Mouse (Mus musculus) liver, embryonic 16.5 days (tissue): Measurements from ENCODE around the gene Cyp1b1. TPM values are rescaled to one million over a fixed set of nuclear protein-coding genes. Genes with fewer than 3 reads are reported as not detected.

Source experiments
- ATAC-seq: fragments of 200-750 bp; cut with Nextera tagmentation; 2 replicates; pipeline ENCODE4 v1.8.0; 2017; ENCODE audit warnings: low read depth, mild to moderate bottlenecking, moderate number of reproducible peaks, moderate library complexity
- H3K27ac ChIP-seq: fragments of 300-500 bp; sonication (generic); 2 replicates; pipeline ENCODE4 v1.5.1; 2014; ENCODE audit warnings: mild to moderate bottlenecking, low read length
- H3K27me3 ChIP-seq: fragments of 300-500 bp; sonication (generic); 2 replicates; pipeline ENCODE4 v1.6.1; 2014; ENCODE audit warnings: low read depth, low read length, mixed read lengths; ENCODE audit not compliant: control insufficient read depth, insufficient read depth
- H3K36me3 ChIP-seq: fragments of 300-500 bp; sonication (generic); 2 replicates; pipeline ENCODE4 v1.6.1; 2014; ENCODE audit warnings: mild to moderate bottlenecking; ENCODE audit not compliant: control insufficient read depth, insufficient read depth
- H3K4me1 ChIP-seq: fragments of 300-500 bp; sonication (generic); 2 replicates; pipeline ENCODE4 v1.6.1; 2014; ENCODE audit warnings: low read depth, low read length, mixed read lengths; ENCODE audit not compliant: control insufficient read depth
- H3K4me2 ChIP-seq: fragments of 300-500 bp; sonication (generic); 2 replicates; pipeline ENCODE4 v1.6.1; 2014; ENCODE audit warnings: low read depth, low read length, mixed read lengths
- H3K4me3 ChIP-seq: fragments of 300-500 bp; sonication (generic); 2 replicates; pipeline ENCODE4 v1.5.1; 2014; ENCODE audit warnings: low read depth, mild to moderate bottlenecking, low read length
- H3K9ac ChIP-seq: fragments of 300-500 bp; sonication (generic); 2 replicates; pipeline ENCODE4 v1.6.1; 2014; ENCODE audit warnings: low read depth, low read length
- H3K9me3 ChIP-seq: fragments of 300-500 bp; sonication (generic); replicated peaks from 2 replicates; pipeline ENCODE4 v1.6.1; 2016; ENCODE audit warnings: low read length; ENCODE audit not compliant: control insufficient read depth
- whole genome bisulfite sequencing: fragments of 180-500 bp; shearing (Covaris S2); extraction: QIAGEN DNeasy Blood & Tissue Kit; methylation state at CpG from one replicate; pipeline ENCODE4 v1.1.7; 2014; ENCODE audit not compliant: insufficient replicate concordance; 5-methylcytosine and 5-hydroxymethylcytosine counted together
- polyA plus RNA-seq: library from polyadenylated mRNA; unstranded; fragments of >200 nt; fragmentation: Nextera tagmentation; extraction: Ambion mirVana; gene quantifications from 2 replicates; pipeline ENCODE4 v1.2.1, GENCODE M21; 2015

Gene Cyp1b1
- 0.16 and 0.22 TPM in 2 replicates for polyA plus RNA-seq

- WGBS: 2% methylated on average over 31 of the region's 31 CpGs
- no peak within 1 kb of the TSS for H3K9ac ChIP-seq
- H3K27ac ChIP-seq: no peak within 1 kb of the TSS
- peaks cover 62% of the 10 kb centered on the region for H3K27me3 ChIP-seq
- no peaks in the 10 kb centered on the region for H3K9me3 ChIP-seq
- H3K36me3 ChIP-seq: no peaks in the 10 kb centered on the region
- H3K4me3 ChIP-seq: peak within 1 kb of the TSS; percentile 39
- no peak for ATAC-seq
- peak within 1 kb of the TSS; percentile 61 for H3K4me2 ChIP-seq
- H3K4me1 ChIP-seq: no peaks in the 10 kb centered on the region; the same call in 1 of the 2 replicates
These were observed at the start of gene Cyp1b1 for GRCm38 (mm10) chr17:79714931-79715637. Cyp1b1 (minus strand) TSS chr17:79715061.

DNA sequence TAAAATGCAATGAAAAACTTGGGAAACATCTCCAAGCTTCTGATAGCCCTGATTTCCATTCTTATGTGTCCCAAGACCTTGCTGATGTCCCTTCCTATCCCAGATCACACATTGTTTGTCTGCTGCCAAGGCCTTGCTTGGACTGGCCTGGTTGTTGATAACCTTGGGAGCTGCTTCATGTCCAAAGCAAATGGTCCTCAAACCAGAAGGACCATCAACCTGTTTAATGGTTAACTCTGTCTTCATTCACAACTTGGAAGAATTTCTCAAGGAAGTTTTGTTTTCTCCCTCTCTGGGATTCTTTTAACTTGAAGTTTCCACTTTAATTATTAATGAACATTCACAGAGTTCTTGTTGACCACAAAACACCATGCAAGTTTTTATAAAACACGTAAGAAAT is 47.0 kb upstream of the Cyp1b1 start:
- H3K4me2 ChIP-seq: no peak overlapping the region
- no peaks in the 10 kb centered on the region for H3K36me3 ChIP-seq
- no peak for ATAC-seq
- no peak overlapping the region for H3K27ac ChIP-seq
- H3K27me3 ChIP-seq: no peaks in the 10 kb centered on the region
- no peaks in the 10 kb centered on the region for H3K4me1 ChIP-seq
- no peaks in the 10 kb centered on the region for H3K9me3 ChIP-seq
- H3K9ac ChIP-seq: no peak overlapping the region
- H3K4me3 ChIP-seq: no peak overlapping the region
- WGBS: 45% methylated on average over 1 of the region's 1 CpGs

DNA sequence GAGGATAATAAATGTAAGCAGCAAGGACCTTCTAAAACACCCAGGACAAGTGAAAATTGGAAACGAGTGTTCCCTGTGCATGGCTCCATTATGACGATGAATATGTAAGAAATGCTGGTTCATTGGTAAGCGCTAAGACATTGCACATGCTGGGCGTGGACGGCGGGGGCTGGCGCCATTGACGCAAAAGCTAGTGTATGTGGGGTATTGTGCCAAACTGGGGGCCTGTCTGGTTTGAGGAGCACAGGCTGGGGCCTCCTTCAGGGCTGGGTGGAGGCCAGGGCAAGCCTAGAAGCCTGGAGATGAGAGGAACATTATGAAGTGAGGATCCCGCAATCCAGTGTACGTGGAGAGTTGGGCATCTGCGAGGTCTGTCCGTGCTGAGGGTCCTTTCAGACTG is 39.0 kb upstream of the Cyp1b1 start:
- no peak overlapping the region for H3K4me3 ChIP-seq
- no peaks in the 10 kb centered on the region for H3K27me3 ChIP-seq
- H3K27ac ChIP-seq: no peak overlapping the region
- no peaks in the 10 kb centered on the region for H3K36me3 ChIP-seq
- no peaks in the 10 kb centered on the region for H3K4me1 ChIP-seq
- H3K4me2 ChIP-seq: no peak overlapping the region
- 81% methylated on average over 12 of the region's 12 CpGs for WGBS
- H3K9ac ChIP-seq: no peak overlapping the region
- ATAC-seq: no peak
- H3K9me3 ChIP-seq: no peaks in the 10 kb centered on the region

- no peak overlapping the region for H3K4me3 ChIP-seq
- no peak overlapping the region for H3K9ac ChIP-seq
- no peaks in the 10 kb centered on the region for H3K36me3 ChIP-seq
- H3K27ac ChIP-seq: no peak overlapping the region
- H3K4me2 ChIP-seq: no peak overlapping the region
- no peaks in the 10 kb centered on the region for H3K4me1 ChIP-seq
- no peaks in the 10 kb centered on the region for H3K27me3 ChIP-seq
- no peaks in the 10 kb centered on the region for H3K9me3 ChIP-seq
- ATAC-seq: no peak
These were observed 38.0 kb upstream of the Cyp1b1 start for GRCm38 (mm10) chr17:79752836-79753235.

DNA sequence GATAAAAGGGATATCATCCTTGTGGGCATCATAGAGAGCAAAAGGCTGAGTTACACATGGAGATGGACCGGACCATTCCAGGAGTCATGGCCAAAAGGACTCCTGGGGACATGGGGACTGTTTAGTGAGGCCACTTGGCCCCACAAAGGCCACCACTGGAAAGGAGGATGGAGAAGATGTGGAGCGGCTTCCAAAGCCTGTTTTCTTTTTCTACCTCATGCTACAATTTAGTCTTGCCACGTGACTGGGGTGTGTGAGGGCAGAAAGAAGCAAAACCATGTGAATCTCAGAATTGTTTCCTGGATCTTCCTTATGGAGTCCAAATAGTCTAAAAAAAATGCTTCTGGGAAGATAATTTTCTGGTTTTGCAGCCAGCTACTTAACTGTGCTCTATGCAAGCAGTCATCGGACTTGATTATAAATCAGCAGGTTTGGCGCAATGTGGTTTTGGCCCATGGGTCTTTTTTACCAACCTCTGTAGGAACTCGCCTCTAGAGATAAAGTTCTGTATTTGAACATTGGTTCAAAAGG is 36.9 kb upstream of the Cyp1b1 start:
- Histone ChIP-seq H3K4me1 (no peaks in the 10 kb centered on the region), H3K36me3 (no peaks in the 10 kb centered on the region), H3K9me3 (no peaks in the 10 kb centered on the region), H3K27ac (no peak overlapping the region), H3K4me2 (no peak overlapping the region), H3K27me3 (no peaks in the 10 kb centered on the region), H3K9ac (no peak overlapping the region), H3K4me3 (no peak overlapping the region)
- 69% methylated on average over 6 of the region's 6 CpGs for WGBS
- ATAC-seq: no peak

DNA sequence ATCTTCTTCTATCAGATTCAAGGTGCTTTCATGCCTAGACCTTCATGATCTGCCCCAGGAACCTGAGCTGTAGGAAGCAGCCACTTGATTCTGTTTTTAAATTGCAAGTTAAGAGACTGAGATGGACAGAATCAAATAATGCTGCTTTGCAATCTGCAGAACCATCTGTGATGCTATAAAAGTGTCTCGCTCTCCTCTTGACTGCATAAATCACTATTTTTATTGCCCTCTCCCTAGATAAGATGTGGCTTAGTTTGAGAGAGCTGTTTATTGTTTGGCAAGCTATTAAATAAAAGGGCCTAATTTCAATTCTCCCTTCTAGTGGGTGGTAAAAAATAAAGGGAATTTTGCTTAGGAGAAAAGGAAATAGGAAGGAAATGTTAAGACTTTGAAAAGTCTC is 34.8 kb upstream of the Cyp1b1 start:
- no peaks in the 10 kb centered on the region for H3K4me1 ChIP-seq
- no peak overlapping the region for H3K9ac ChIP-seq
- no peak for ATAC-seq
- no peak overlapping the region for H3K27ac ChIP-seq
- H3K27me3 ChIP-seq: no peaks in the 10 kb centered on the region
- H3K4me2 ChIP-seq: no peak overlapping the region
- H3K9me3 ChIP-seq: no peaks in the 10 kb centered on the region
- no peak overlapping the region for H3K4me3 ChIP-seq
- WGBS: 61% methylated on average over 1 of the region's 1 CpGs
- H3K36me3 ChIP-seq: no peaks in the 10 kb centered on the region

DNA sequence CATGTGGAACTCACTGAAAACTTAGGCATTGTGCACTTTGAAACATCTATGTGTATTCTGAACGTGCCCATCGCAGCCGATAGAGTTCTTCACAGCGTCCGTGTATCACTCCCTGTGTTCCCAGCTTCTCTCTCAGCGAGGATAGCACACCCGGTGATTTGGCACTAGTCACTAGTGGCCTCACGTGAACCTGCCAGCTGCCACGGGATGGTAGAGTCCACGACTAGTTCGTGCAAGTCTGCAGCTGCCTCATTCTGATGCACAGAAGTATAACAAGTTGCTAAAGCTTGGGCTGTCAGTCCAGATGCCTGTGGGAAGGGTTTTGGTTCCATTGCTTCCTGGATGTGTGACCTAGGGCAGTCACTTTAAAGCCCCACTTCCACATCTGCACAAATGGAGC is 32.1 kb upstream of the Cyp1b1 start:
- no peak for ATAC-seq
- WGBS: 74% methylated on average over 11 of the region's 11 CpGs

GRCm38 (mm10) chr17:79746146-79746591 is 31.3 kb upstream of the Cyp1b1 start:
- no peak overlapping the region for H3K27ac ChIP-seq
- H3K27me3 ChIP-seq: no peaks in the 10 kb centered on the region
- H3K4me3 ChIP-seq: no peak overlapping the region
- no peaks in the 10 kb centered on the region for H3K36me3 ChIP-seq
- no peak overlapping the region for H3K4me2 ChIP-seq
- no peak for ATAC-seq
- no peaks in the 10 kb centered on the region for H3K9me3 ChIP-seq
- H3K4me1 ChIP-seq: no peaks in the 10 kb centered on the region
- WGBS: 39% methylated on average over 3 of the region's 3 CpGs
- H3K9ac ChIP-seq: no peak overlapping the region

More for the DNA sequence above, 32.1 kb upstream of the Cyp1b1 start:
- no peaks in the 10 kb centered on the region for H3K27me3 ChIP-seq
- no peak overlapping the region for H3K9ac ChIP-seq
- no peaks in the 10 kb centered on the region for H3K36me3 ChIP-seq
- H3K9me3 ChIP-seq: no peaks in the 10 kb centered on the region
- H3K4me3 ChIP-seq: no peak overlapping the region
- H3K27ac ChIP-seq: no peak overlapping the region
- H3K4me1 ChIP-seq: no peaks in the 10 kb centered on the region
- H3K4me2 ChIP-seq: no peak overlapping the region

GRCm38 (mm10) chr17:79745051-79745731 is 30.3 kb upstream of the Cyp1b1 start:
- 61% methylated on average over 13 of the region's 13 CpGs for WGBS
- H3K9me3 ChIP-seq: no peaks in the 10 kb centered on the region
- H3K9ac ChIP-seq: no peak overlapping the region
- no peaks in the 10 kb centered on the region for H3K4me1 ChIP-seq
- H3K4me2 ChIP-seq: no peak overlapping the region
- H3K4me3 ChIP-seq: no peak overlapping the region
- H3K27me3 ChIP-seq: no peaks in the 10 kb centered on the region
- ATAC-seq: no peak
- H3K27ac ChIP-seq: no peak overlapping the region
- no peaks in the 10 kb centered on the region for H3K36me3 ChIP-seq
